Mouse (Mus musculus): ENCODE measurements at regions not wholly inside any gene's neighbourhood (a gene's known extent, or its start where the extent isn't known, plus 50 kb on each side); places are given as distances from the start of the nearest gene placed in this dataset.

DNA sequence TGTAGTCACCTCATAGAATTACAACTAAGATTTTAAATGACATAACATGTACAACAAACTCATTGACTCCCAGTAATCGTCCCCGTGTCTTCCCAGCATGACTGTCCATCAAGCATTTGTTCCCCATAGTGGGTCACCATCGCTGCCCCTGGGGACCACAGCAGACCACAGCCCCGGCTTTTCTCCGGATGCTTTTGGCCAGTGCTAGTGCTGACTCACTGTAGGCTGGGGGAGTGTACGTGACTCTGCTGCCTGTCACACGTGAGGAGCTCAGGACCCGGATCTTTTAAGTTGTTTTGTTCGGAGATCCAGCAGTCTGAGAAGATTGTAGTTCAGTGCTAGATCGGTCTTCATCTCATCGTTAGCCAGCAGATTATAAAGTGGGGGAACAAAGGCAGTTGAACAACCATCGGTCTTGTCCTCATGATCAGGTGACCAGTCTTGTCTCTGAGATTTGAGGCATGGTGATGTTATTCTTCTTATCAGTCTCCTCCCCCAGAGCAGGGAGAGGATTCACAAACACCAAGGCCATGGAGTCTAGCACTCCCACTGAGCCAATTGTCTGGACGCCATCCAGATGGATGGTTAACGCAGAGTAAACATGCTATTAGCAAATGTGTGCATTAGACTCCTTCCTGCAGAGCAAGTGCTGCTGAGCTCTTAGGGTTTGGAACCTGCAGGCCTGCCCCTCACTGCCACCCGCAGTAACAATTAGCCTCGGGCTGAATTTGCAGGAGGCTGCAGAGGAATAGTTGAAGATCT is 87.2 kb upstream of the Tspan5 start:
- intact Hi-C loops (cut with DNase I): no loop called here
- DNase-seq: no peak

DNA sequence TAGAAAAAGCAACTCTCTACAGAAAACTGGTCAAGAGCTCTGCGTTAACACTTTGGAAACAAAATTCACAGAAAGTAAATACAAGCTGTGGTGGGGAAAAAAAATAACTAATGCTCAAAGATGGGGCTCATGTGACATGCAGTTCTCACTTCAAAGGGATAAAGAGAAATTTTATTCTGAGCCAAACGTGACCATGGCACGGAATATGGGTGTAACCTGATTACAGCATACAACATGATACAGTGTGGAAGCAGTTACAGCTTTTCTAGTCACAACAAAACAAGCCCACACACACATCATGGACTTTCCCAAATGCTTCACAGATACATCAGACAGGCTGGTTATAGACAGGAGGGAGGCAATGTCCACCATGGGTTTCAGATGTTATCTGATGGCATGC is 86.5 kb upstream of the Tspan5 start:
- intact Hi-C loops (cut with DNase I): no loop called here
- no peak for DNase-seq

DNA sequence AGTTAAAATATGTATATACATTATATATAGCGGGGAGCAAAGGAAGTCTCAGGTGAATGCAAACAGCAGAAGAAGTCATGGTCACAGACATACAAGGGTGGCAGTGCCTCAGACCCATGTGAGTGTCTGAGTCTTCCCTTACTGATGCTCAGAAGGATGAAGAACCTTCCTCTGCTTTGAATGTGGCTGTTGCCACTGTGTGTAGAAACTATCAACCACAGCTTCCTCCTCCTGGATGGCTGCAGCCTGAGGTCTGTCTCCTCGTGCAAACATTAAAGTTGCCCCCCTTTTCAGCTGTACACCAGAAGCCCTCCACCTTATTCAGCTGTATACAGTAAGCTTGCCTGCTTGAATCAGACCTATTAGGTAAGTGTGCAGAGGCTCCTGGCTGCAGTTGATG is 79.4 kb upstream of the Tspan5 start:
- DNase-seq: no peak
- intact Hi-C loops (cut with DNase I): no loop called here

DNA sequence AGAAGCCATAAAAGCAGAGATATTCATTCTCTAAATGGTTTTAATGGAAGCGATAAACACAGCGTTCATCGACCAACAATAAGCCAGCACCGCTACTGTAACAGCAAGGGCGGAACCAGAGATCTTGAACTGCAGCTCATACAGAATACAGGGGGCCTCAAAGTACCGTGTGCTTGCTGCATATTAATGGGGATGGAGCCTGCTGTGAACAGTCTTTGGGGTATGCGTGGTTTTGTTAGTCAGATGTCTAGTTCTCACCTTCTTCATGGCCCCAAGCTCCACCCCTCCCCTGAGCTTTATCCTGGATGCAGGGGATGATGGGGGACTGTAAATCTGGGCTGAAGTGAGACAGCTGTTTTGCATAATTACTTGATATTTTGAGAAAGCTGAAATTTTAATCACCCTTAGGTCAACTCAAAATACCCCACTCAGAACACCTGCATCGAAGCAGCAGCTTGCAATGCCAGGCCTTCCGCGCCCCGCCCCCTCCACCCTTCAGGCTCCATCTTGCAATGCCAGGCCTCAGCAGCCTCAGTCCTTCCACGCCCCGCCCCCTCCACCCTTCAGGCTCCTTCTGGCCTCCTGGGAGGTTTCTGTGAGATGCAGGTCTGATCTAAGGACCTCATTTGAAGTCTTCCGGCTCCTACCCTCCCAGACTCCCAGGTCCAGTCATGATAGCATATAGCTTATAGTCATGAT is 73.5 kb upstream of the Tspan5 start:
- intact Hi-C loops (cut with DNase I): no loop called here
- no peak for DNase-seq

DNA sequence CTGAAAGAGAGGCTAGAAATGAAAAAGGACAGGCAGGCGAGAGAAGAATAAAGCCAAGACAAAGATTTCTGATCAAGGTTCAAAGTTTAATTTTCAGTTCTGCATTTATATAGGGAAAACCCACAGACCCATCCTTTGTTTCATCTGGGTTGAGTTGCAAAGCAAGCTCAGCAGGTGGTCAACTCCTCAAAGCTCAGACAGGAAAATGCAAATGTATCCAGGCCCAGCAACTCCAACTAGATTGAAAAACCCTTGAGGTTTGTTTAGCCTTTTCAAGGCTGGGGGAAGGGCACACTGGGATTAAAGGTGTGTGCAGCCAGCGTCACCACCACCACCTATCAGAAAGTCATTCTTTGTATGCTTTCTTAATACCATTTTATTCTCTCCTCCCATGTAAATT is 66.1 kb upstream of the Tspan5 start:
- intact Hi-C loops (cut with DNase I): no loop called here
- no peak for DNase-seq

DNA sequence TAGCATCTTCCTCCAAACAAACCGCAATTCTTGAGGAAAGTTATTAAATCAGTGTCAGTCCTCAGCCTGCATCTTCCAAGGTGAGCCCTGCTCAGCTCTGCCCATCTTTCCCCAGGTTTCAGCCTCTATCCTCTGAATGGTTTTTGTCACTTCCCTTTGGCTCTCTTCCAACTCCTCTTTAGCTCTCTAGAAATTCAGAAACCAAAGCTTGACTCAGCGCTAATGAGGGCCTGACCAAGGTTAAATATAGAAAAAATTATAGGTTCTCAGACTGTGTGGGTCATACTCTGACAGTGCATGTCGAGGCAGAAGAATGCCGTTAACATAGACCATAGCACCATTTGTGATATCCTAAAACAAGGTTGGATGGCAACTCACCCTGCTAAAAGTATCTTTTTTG is 63.6 kb upstream of the Tspan5 start:
- intact Hi-C loops (cut with DNase I): no loop called here
- DNase-seq: no peak

DNA sequence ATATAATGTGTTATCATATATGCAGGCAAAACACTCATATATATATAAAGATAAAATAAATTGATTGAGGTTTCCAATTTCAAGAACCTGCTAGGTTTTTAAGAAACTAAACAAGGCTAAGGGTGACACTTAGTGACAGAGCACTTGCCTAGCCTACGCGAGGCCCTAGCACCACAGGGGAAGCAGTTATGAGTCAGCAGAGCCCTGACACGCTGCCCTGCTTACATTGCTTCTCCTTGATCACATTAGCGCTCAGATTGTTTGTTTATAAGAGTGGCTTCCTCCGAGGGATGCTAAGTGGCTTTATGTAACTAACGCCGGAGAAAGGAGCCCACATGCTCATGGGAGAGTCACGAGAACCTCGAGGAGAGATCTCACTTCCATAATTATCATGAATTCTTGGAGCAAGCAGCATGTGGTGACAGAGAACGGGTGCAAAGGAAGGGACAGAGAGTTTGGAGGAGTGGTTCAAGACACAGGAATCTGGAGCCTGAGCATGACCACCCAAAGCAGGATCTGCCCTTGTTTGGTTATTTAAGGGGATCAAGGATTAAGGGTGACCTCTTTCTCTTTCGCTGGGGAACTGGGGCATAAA is 55.3 kb upstream of the Tspan5 start:
- DNase-seq: no peak
- intact Hi-C loops (cut with DNase I): no loop called here

DNA sequence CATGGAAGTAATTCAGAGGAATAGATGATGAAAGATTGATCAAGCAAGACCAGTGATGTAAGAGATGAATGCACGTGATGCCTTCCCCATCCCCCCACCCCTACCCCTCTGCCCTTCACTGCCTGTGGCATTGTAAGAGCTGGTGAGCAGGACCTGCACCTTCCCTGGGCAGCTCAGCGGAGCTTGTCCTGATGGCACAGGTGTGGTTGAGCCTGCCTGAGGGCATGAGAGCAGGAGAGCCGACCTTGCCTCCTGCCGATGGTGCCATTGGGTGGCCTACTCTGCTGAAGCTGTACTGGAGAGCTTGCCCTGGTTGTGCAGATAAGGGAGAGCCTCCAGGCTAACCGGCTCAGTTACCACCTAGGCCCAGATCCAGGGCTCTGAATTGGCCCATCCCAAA is 53.4 kb upstream of the Tspan5 start:
- no peak for DNase-seq
- intact Hi-C loops (cut with DNase I): no loop called here
